8 mouse cellular contexts compared by ENCODE assay signal in genomic region chr14:30352951-30353270, GRCm38 (mm10).
DNase-seq lines count a peak whose midpoint lies in the region; ATAC-seq lines count a peak whose summit lies in the region.

No protein-coding gene starts in this region.

- DNase-seq in cerebellum, adult 11-12 months = peak; percentile 54
- no peak for DNase-seq in cerebellum, postnatal 14 days
- no peak for DNase-seq in lung, postnatal 25 days (ENCODE audit: low spot score)
- no peak for DNase-seq in frontal cortex, postnatal 14 days (ENCODE audit: low spot score in 2 of 2)
- DNase-seq in adrenal gland, postnatal 36 days = no peak

- peak overlapping the region; percentile 41 for H3K27ac ChIP-seq in lung, embryonic 15.5 days
- no peak overlapping the region for H3K27ac ChIP-seq in intestine, embryonic 15.5 days
- no peak overlapping the region for H3K27ac ChIP-seq in neural tube, embryonic 14.5 days (ENCODE audit: low read depth, low read length)

- H3K4me2 ChIP-seq in lung, embryonic 15.5 days = peak overlapping the region; percentile 81
- H3K4me2 ChIP-seq in intestine, embryonic 15.5 days (replicated peaks) = peak overlapping the region; percentile 88
- peak overlapping the region; percentile 91 for H3K4me2 ChIP-seq in neural tube, embryonic 14.5 days (ENCODE audit: low read depth, low read length)

- no peaks in the 10 kb centered on the region for H3K36me3 ChIP-seq in lung, embryonic 15.5 days
- H3K36me3 ChIP-seq in intestine, embryonic 15.5 days = no peaks in the 10 kb centered on the region
- H3K36me3 ChIP-seq in neural tube, embryonic 14.5 days (ENCODE audit: control insufficient read depth, insufficient read depth, low read length) = no peaks in the 10 kb centered on the region

- H3K9ac ChIP-seq in lung, embryonic 15.5 days = peak overlapping the region; percentile 62
- peak overlapping the region; percentile 41 for H3K9ac ChIP-seq in intestine, embryonic 15.5 days
- peak overlapping the region; percentile 81 for H3K9ac ChIP-seq in neural tube, embryonic 14.5 days (replicated peaks; ENCODE audit: low read depth, low read length)

- no peaks in the 10 kb centered on the region for H3K9me3 ChIP-seq in lung, embryonic 15.5 days
- no peaks in the 10 kb centered on the region for H3K9me3 ChIP-seq in intestine, embryonic 15.5 days
- no peaks in the 10 kb centered on the region for H3K9me3 ChIP-seq in neural tube, embryonic 14.5 days (ENCODE audit: control insufficient read depth, low read length)

- no peak for ATAC-seq in lung, embryonic 15.5 days (ENCODE audit: borderline replicate concordance, extremely low read depth, low FRiP score, low TSS enrichment)
- ATAC-seq in intestine, embryonic 15.5 days = no peak
- ATAC-seq in neural tube, embryonic 14.5 days (ENCODE audit: low read depth) = 0 out of 2 replicates have a peak, but pooled peaks have one; percentile 4

- peaks cover 19% of the 10 kb centered on the region; the same call in 1 of the 2 replicates for H3K4me1 ChIP-seq in lung, embryonic 15.5 days
- peaks cover 14% of the 10 kb centered on the region for H3K4me1 ChIP-seq in intestine, embryonic 15.5 days (replicated peaks)
- H3K4me1 ChIP-seq in neural tube, embryonic 14.5 days (ENCODE audit: control insufficient read depth, insufficient read depth, low read length) = no peaks in the 10 kb centered on the region; the same call in none of the 2 replicates

- under 1% methylated on average over 10 of the region's 10 CpGs for WGBS in lung, embryonic 15.5 days
- under 1% methylated on average over 10 of the region's 10 CpGs for WGBS in intestine, embryonic 15.5 days
- WGBS in neural tube, embryonic 14.5 days = under 1% methylated on average over 10 of the region's 10 CpGs

- peaks cover 28% of the 10 kb centered on the region; the same call in 1 of the 2 replicates for H3K27me3 ChIP-seq in lung, embryonic 15.5 days
- peaks cover 15% of the 10 kb centered on the region for H3K27me3 ChIP-seq in intestine, embryonic 15.5 days (replicated peaks)
- peaks cover 2% of the 10 kb centered on the region; the same call in 1 of the 2 replicates for H3K27me3 ChIP-seq in neural tube, embryonic 14.5 days (ENCODE audit: control insufficient read depth, insufficient read depth, low read length)

- H3K4me3 ChIP-seq in lung, embryonic 15.5 days = peak overlapping the region; percentile 62
- peak overlapping the region; percentile 61 for H3K4me3 ChIP-seq in intestine, embryonic 15.5 days (replicated peaks)
- H3K4me3 ChIP-seq in neural tube, embryonic 14.5 days (ENCODE audit: low read depth, low read length) = peak overlapping the region; percentile 59
